Mouse (Mus musculus) heart, embryonic 13.5 days (tissue): ENCODE measurements around the gene Fads2. TPM values are rescaled to one million over a fixed set of nuclear protein-coding genes. Genes with fewer than 3 reads are reported as not detected.

ENCODE experiments used
- ATAC-seq: fragments of 200-750 bp; cut with Nextera tagmentation; 2 replicates; pipeline ENCODE4 v1.8.0; 2017; ENCODE audit warnings: moderate TSS enrichment; ENCODE audit not compliant: insufficient number of reproducible peaks, low FRiP score, low TSS enrichment; ENCODE audit errors: extremely low read depth
- H3K27ac ChIP-seq: fragments of 300-500 bp; sonication (generic); replicated peaks from 2 replicates; pipeline ENCODE4 v1.5.1; 2015; ENCODE audit warnings: moderate library complexity, mild to moderate bottlenecking, inconsistent platforms
- H3K27me3 ChIP-seq: fragments of 300-500 bp; sonication (generic); replicated peaks from 2 replicates; pipeline ENCODE4 v1.6.1; 2015; ENCODE audit warnings: mild to moderate bottlenecking, inconsistent platforms
- H3K36me3 ChIP-seq: fragments of 300-500 bp; sonication (generic); 2 replicates; pipeline ENCODE4 v1.6.1; 2015; ENCODE audit warnings: mild to moderate bottlenecking, inconsistent platforms
- H3K4me1 ChIP-seq: fragments of 300-500 bp; sonication (generic); 2 replicates; pipeline ENCODE4 v1.6.1; 2015; ENCODE audit warnings: inconsistent platforms
- H3K4me2 ChIP-seq: fragments of 300-500 bp; sonication (generic); 2 replicates; pipeline ENCODE4 v1.6.1; 2015; ENCODE audit warnings: inconsistent platforms, mild to moderate bottlenecking, moderate library complexity
- H3K4me3 ChIP-seq: fragments of 300-500 bp; sonication (generic); 2 replicates; pipeline ENCODE4 v1.5.1; 2015; ENCODE audit warnings: moderate library complexity, mild to moderate bottlenecking, inconsistent platforms
- H3K9ac ChIP-seq: fragments of 300-500 bp; sonication (generic); 2 replicates; pipeline ENCODE4 v1.6.1; 2015; ENCODE audit warnings: inconsistent platforms, mild to moderate bottlenecking, moderate library complexity
- H3K9me3 ChIP-seq: fragments of 300-500 bp; sonication (generic); 2 replicates; pipeline ENCODE4 v1.6.1; 2016; ENCODE audit warnings: inconsistent platforms
- WGBS: fragments of 180-500 bp; shearing (Covaris S2); methylation state at CpG from one replicate; pipeline ENCODE4 v1.1.7; 2015; ENCODE audit warnings: mixed read lengths; 5-methylcytosine and 5-hydroxymethylcytosine counted together
- polyA plus RNA-seq: library from polyadenylated mRNA; unstranded; fragments of >200 nt; fragmentation: Nextera tagmentation; extraction: Ambion mirVana; gene quantifications from 2 replicates; pipeline ENCODE4 v1.2.1, GENCODE M21; 2015

The Fads2 gene
- polyA plus RNA-seq, 1 experiment from 2014 or later: 50.3 TPM

DNA sequence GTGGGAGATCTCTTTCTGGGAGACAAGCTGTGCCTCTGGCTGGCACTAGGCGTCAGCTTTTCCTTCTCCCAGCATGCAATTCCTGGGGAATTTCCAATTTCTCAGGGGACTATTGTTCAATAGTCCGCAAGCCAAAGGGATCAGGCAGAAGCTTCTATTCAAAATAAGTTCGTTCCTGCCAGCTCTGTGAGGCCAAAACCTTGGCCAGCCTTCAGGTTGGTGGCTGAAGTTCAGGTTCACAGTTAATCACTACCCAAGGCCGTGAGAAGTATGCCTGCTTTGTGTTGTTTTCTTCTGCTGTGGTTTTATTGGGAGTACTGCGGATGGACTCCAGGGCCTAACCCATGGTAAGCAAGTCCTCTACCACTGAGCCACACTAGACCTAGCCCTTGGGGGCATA, 30.4 kb downstream of the Fads2 start:
- no peak overlapping the region for H3K27ac ChIP-seq
- H3K9me3 ChIP-seq: no peaks in the 10 kb centered on the region
- peaks cover 100% of the 10 kb centered on the region for H3K36me3 ChIP-seq
- no peaks in the 10 kb centered on the region for H3K27me3 ChIP-seq
- no peak overlapping the region for H3K9ac ChIP-seq
- ATAC-seq: no peak
- WGBS: 90% methylated on average over 5 of the region's 5 CpGs
- no peak overlapping the region for H3K4me3 ChIP-seq
- no peak overlapping the region for H3K4me2 ChIP-seq
- H3K4me1 ChIP-seq: no peaks in the 10 kb centered on the region

DNA sequence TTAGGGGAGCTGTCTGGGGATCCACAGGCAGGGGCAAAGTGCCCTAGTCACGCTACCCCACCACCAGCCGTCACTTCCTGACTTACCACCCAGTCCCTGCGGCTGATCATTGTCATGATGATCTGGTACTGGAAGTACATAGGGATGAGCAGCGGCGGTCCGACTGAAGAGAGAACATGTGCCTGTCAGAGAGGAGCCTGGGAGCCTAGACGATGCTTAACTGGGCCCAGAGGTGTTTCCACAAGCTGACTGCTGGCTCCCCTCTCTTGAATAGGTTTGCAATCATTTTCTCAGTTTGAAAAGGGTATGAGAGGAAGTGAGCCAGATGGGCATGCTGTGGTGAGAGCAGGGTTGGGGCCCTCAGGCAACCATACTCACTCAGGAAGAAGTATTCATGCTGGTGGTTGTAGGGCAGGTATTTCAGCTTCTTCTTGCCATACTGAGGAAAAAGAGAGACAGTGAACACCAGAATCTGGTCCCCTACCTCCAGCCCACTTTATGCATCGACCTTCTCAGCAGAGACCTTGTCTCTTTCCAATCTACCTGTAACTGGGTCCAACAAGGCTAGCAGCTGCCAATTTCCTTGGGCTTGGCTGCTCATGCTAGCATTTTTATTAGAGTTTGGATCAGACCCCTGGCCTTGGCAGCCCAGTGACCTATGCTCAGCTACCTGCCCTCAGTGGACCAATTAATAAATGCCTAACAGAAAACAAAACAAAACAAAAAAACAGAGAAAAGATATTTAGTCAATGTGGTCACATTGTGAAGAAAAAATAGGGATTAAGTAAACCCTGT, 31.2 kb downstream of the Fads2 start:
- H3K9ac ChIP-seq: no peak overlapping the region
- ATAC-seq: no peak
- H3K36me3 ChIP-seq: peaks cover 100% of the 10 kb centered on the region
- WGBS: 93% methylated on average over 8 of the region's 8 CpGs
- H3K4me2 ChIP-seq: no peak overlapping the region
- no peaks in the 10 kb centered on the region for H3K9me3 ChIP-seq
- H3K4me1 ChIP-seq: no peaks in the 10 kb centered on the region
- no peak overlapping the region for H3K4me3 ChIP-seq
- no peaks in the 10 kb centered on the region for H3K27me3 ChIP-seq
- no peak overlapping the region for H3K27ac ChIP-seq

DNA sequence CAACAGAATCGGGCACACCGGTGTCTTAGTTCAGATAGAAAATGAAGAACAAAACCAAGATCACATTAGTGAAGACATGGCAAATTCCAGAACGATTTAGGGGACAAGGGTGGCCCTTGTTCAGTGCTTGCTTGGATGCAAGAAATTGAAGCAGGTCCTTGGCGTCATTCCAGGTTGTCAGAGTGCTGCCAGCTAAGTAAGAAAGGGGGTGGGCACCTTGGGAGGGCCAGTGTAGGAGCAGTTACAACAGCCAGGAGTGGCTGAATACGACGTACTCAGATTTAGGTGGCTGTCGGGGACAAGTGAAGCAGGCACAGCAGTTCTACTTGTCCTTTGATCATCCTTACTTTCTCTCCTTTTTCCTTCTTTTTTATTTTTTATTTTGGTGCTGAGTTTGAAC, 33.8 kb downstream of the Fads2 start:
- 0 out of 2 replicates have a peak, but pooled peaks cover 8% of the 10 kb centered on the region for H3K4me1 ChIP-seq
- H3K36me3 ChIP-seq: peaks cover 98% of the 10 kb centered on the region
- H3K27ac ChIP-seq: no peak overlapping the region
- 80% methylated on average over 7 of the region's 7 CpGs for WGBS
- H3K4me3 ChIP-seq: no peak overlapping the region
- no peak overlapping the region for H3K9ac ChIP-seq
- no peaks in the 10 kb centered on the region for H3K27me3 ChIP-seq
- no peak for ATAC-seq
- no peak overlapping the region for H3K4me2 ChIP-seq
- H3K9me3 ChIP-seq: no peaks in the 10 kb centered on the region

- Histone ChIP-seq H3K27ac (no peak overlapping the region), H3K27me3 (no peaks in the 10 kb centered on the region), H3K36me3 (peaks cover 98% of the 10 kb centered on the region), H3K9me3 (no peaks in the 10 kb centered on the region), H3K9ac (no peak overlapping the region), H3K4me2 (no peak overlapping the region), H3K4me1 (0 out of 2 replicates have a peak, but pooled peaks cover 8% of the 10 kb centered on the region), H3K4me3 (no peak overlapping the region)
- no peak for ATAC-seq
- 88% methylated on average over 3 of the region's 3 CpGs for WGBS
These were observed 35.0 kb downstream of the Fads2 start for GRCm38 (mm10) chr19:10066502-10066901.

- no peak overlapping the region for H3K4me3 ChIP-seq
- no peaks in the 10 kb centered on the region for H3K9me3 ChIP-seq
- no peak overlapping the region for H3K9ac ChIP-seq
- no peak overlapping the region for H3K27ac ChIP-seq
- WGBS: 90% methylated on average over 4 of the region's 4 CpGs
- no peaks in the 10 kb centered on the region for H3K27me3 ChIP-seq
- no peak overlapping the region for H3K4me2 ChIP-seq
- ATAC-seq: no peak
- peaks cover 10% of the 10 kb centered on the region for H3K4me1 ChIP-seq
- H3K36me3 ChIP-seq: peaks cover 98% of the 10 kb centered on the region
These were observed 35.4 kb downstream of the Fads2 start for GRCm38 (mm10) chr19:10066189-10066500.

GRCm38 (mm10) chr19:10065465-10066188, 35.9 kb downstream of the Fads2 start:
- Histone ChIP-seq H3K4me1 (peaks cover 14% of the 10 kb centered on the region), H3K4me3 (no peak overlapping the region), H3K4me2 (no peak overlapping the region), H3K27me3 (no peaks in the 10 kb centered on the region), H3K9ac (no peak overlapping the region), H3K36me3 (peaks cover 94% of the 10 kb centered on the region), H3K27ac (no peak overlapping the region), H3K9me3 (no peaks in the 10 kb centered on the region)
- ATAC-seq: no peak
- 82% methylated on average over 5 of the region's 5 CpGs for WGBS

- H3K27me3 ChIP-seq: no peaks in the 10 kb centered on the region
- no peak overlapping the region for H3K4me2 ChIP-seq
- 73% methylated on average over 10 of the region's 10 CpGs for WGBS
- no peak overlapping the region for H3K4me3 ChIP-seq
- peaks cover 86% of the 10 kb centered on the region for H3K36me3 ChIP-seq
- peaks cover 25% of the 10 kb centered on the region for H3K4me1 ChIP-seq
- no peak overlapping the region for H3K27ac ChIP-seq
- no peak overlapping the region; the same call in 1 of the 2 replicates for H3K9ac ChIP-seq
- ATAC-seq: no peak
- no peaks in the 10 kb centered on the region for H3K9me3 ChIP-seq
These were observed 37.2 kb downstream of the Fads2 start for GRCm38 (mm10) chr19:10064173-10065012.

GRCm38 (mm10) chr19:10062862-10063261, 38.7 kb downstream of the Fads2 start:
- Histone ChIP-seq H3K9me3 (no peaks in the 10 kb centered on the region), H3K4me3 (no peak overlapping the region), H3K9ac (no peak overlapping the region), H3K36me3 (peaks cover 86% of the 10 kb centered on the region), H3K27me3 (no peaks in the 10 kb centered on the region), H3K27ac (no peak overlapping the region), H3K4me1 (peaks cover 27% of the 10 kb centered on the region), H3K4me2 (no peak overlapping the region)
- 92% methylated on average over 5 of the region's 5 CpGs for WGBS
- no peak for ATAC-seq

GRCm38 (mm10) chr19:10062292-10062691, 39.3 kb downstream of the Fads2 start:
- no peak overlapping the region for H3K27ac ChIP-seq
- H3K36me3 ChIP-seq: peaks cover 86% of the 10 kb centered on the region

DNA sequence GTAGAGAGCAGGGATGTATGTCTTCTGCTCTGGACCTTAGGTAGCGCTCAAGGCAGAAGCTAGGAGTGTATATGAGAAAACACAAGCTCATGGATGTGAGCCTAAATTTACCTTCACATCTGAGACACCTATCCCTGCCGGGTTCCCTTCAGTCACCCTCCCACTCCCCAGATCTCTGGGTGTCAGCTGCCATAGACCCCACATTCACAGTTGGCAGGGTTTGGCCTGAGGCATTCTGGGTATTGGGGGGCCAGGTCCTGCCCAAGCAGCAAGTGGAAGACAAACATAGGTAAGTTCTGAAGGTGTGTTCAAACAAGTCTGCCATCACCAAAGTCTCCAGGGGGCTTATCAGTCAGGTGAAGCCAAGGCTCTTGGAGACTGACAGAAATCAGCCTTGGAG, 39.9 kb downstream of the Fads2 start:
- H3K27me3 ChIP-seq: no peaks in the 10 kb centered on the region
- H3K27ac ChIP-seq: no peak overlapping the region
- WGBS: 86% methylated on average over 2 of the region's 2 CpGs
- no peak overlapping the region for H3K4me3 ChIP-seq
- peaks cover 86% of the 10 kb centered on the region for H3K36me3 ChIP-seq
- H3K4me1 ChIP-seq: peaks cover 27% of the 10 kb centered on the region
- ATAC-seq: no peak
- H3K4me2 ChIP-seq: no peak overlapping the region
- H3K9me3 ChIP-seq: no peaks in the 10 kb centered on the region
- no peak overlapping the region for H3K9ac ChIP-seq

More at GRCm38 (mm10) chr19:10062292-10062691, 39.3 kb downstream of the Fads2 start:
- WGBS: 87% methylated on average over 8 of the region's 8 CpGs
- no peak overlapping the region for H3K9ac ChIP-seq
- no peak for ATAC-seq
- no peaks in the 10 kb centered on the region for H3K27me3 ChIP-seq
- H3K4me1 ChIP-seq: peaks cover 27% of the 10 kb centered on the region
- no peak overlapping the region for H3K4me3 ChIP-seq
- H3K4me2 ChIP-seq: no peak overlapping the region
- H3K9me3 ChIP-seq: no peaks in the 10 kb centered on the region
